Mouse (Mus musculus) urinary bladder, postnatal 14 days (tissue): ENCODE results near the gene Stat6.

Source experiments
- DNase-seq: peaks from one replicate; pipeline ENCODE4 v3.0.0; 2021; ENCODE audit warnings: low spot score

Gene Stat6

DNA sequence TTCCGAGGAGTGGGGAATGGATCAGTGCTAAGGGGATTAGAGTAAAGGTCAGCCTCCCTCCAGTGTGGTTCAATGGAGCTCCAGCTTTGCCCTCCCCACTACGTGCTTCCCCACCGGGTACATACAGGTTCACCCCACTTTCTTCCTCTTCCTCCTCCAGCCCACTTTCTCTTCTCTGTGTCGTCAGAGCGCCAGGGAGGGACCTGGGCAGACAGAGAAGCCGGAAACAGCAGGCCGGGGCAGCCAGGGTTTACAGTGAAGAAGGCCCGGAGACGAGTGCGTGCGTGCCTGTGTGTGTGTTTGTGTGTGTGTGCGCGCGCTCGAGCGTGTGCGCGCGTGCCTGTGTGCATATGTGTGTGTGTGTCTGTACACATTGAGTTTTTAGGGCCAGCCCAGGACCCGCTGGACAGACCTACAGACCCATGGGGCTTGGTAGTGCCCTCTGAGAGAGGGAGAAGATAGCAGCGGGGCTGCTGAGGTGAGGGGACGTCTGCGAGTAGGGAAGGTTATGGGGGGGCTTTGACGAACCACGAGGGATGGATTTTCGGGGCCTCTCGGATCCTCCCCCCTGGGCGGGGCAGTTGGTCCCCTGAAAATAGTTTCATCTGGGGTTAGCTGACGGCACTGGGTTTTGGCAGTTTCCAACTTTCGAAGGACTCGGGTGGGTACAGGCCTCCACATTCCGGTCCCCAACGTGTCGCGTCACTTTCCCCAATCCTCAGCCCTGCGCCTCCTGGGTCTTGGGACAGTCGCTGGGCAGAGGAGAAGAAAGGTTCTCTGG is at the start of gene Stat6:
Stat6 (plus strand) TSS at position 215 of the 781 bp plus-strand sequence.
- peak; percentile 88 for DNase-seq

DNA sequence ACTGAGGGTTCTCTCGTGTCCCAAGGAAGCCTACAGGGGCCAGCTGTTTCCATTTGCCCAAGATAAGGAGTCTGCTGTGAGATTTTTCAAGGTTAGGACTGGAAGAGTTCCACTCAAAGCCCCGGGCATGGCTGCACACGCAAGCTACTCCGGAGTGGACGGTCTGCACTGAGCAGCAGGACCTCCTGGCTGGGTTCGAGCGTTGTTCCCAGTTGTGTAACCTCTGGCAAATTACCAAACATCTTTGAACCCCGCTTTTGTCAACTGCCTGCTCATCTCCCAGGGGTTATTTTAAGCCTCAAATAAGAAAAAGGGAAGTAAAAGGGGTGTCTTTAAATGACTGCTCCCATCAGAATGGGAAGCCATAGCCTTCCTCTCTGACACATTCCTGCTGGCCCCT is 48.4 kb upstream of the Stat6 start:
- no peak for DNase-seq

DNA sequence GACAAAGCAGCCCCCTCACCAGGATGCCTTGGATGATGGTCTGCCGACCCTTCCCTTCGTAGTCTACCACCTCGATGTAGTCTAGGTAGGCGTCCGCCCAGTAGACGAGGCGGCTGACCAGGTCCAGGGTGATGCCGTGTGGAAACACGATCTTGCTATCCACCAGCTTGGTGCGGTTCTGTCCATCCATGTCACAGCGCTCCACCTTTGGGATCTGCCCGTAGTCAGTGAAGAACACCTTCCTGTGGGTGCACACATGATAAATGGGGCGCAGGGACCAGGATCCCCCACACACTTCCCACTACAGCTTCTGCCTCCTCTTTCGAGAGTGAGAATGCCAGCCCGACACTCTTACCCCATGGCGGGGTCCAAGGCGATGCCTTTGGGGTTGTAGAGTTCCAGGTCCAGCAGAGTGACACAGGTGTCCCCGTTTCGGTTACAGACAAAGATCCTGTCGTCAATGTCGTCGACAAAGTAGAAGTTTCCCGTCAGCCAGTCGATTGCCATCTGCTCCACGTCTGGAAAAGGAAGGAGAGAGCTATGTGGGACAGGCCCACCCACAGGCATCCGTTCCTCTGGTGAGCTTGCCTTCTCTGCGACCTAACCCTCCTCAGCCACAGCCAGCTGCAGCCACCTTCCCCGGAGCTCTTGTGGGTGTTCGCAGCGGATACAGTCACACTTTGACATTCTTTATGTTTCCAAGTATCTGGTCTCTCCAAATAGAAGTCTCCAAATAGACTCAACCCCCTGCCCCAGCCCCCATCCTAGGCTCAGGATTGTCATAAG is 47.7 kb upstream of the Stat6 start:
- DNase-seq, result no peak

DNA sequence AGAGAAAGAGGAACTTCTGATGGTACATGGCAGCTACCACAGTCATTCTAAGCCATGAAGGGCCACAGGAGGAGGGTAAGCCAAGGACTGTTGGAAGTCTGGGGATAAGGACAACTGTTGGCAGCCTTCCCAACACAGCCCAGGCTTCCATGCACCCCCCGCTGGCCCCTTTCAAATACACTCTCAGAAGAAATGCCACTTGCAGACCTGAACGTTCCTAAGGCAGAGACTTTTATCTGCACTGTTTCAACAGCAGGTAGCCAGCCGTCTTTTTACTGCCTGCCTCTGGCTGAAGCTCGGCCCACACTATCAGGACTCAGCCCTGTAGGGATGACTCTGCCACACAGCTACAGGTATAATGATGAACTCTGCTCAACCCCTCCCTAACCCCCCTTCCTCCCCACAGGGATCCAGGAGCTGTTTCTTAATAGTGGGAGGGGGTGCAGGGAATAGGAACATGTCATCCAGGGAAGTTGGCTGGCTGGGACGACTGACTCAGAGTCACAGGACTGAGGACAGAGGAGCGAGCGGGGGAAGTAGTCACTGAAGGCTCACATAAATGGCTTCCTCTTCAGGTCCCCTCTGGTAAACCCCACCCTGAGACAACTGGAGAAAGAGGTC is 46.4 kb upstream of the Stat6 start:
- DNase-seq, result no peak

DNA sequence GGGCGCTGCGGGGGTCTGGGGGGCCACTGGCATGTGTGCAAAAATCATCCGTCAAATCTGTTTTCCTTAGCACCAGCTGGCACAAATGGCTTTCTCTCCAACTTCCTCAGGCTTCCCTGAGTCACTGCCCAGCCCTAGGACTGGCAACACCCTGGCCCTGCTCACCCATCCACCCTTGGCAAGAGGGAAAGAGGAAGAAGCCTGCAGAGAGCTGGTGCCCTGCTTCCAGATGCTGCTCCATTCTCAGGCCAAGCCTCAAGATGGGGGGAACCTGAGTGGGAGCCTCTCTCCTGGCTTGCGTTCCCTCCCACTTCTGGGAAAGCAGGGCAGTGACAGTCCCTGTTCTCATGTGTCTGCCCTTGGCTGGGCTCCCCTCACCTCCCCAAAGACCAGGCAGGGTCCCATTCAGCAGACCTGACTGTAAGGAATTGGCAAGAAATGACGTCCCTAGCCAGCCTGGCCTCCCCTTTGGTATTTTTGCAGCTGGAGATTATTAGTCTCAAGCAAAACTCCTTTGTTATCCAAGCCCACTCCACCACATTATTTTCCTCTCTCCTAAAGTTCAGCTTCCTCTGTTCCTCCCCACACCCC is 45.4 kb upstream of the Stat6 start:
- DNase-seq, result no peak

DNA sequence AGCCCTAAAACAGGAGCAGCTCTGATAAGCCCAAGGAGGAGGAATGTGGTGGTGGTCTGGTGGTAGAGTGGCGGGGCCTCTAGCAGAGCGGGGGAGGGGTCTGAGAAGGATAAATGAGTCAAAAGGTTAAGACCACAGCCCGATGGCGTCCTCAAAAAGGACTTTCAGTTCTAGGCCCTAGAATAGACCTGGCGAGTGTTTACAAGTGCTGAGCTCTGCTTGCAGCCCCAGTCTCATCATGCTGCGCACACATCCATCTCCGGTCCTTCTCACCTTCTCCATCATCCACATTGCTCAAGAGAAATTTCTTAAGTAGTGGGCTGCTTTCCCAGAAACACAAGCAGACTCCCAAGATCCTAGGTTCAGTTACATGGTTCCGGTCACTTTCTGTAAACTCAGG is 44.2 kb upstream of the Stat6 start:
- no peak for DNase-seq

DNA sequence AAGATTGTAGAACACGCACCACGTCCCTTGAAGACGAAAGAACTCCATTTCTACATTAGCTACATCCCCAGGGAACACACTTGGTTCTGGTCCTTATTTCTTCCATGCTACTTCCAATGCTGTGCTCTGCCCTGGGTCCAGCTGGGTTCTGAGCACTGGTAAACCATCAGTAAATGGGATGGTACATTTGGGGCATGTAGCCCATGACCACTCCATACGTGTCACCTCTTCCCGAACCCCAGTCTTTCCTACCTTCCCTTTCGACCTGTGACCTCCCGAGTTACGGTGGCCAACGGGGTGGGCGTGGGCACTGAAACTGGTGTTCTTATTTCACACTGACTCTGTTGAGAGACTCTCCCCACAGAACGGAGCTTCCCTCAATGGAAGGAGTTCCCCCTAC is 43.5 kb upstream of the Stat6 start:
- DNase-seq, result no peak

DNA sequence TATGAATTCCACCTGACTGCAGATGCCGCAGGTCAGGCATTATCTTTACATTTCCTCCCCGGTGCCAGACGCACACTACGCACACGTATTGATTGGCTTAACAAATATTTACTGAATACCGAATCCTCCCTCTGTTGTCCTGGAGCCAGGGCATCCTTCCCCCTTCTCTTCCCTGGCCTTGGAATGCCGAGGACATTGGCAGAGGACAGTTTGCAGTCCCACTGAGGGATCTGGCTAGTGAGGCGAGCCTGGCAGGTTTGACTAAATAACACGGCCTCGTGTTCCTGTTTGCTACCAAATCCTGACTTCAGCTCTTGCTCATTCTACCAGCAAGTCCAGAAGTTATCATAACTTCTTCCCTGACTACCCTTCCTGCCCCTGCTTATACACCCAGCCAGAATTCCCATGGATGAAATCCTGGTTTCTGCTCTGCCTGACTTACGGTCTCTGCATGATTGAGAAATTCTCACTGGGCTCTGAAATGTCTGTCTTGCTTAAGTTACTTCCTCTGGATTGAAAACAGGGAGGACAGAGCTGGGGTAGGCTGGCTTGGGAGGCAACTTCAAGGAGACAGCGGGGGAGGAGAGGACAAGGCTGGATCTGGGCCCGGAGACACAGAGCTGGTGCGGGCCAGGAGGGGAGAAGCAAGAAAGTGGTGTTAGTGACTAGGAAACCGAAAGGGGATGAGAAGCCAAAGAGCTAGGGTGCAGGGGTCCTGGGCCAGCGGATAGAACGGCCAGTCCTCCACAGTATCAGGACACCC is 42.8 kb upstream of the Stat6 start:
- peak; percentile 76 for DNase-seq

DNA sequence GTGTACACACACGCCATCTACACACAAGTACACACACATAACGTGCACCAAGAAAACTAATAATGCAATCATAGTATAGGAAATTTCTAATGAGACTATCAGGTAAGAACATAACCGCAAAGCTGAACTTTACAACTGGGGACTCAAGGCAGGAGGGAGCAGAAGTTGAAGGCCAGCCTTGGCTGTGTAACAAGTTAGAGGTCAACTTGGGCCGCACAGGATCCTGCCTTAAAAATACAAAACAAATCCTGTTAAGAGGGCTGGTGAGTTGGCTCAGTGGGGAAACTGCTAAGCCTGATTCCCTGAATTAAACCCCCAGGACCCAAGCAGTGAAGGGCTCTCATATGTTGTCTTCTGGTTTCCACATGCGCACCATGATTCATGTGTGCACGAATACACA is 40.6 kb upstream of the Stat6 start:
- DNase-seq, result no peak

DNA sequence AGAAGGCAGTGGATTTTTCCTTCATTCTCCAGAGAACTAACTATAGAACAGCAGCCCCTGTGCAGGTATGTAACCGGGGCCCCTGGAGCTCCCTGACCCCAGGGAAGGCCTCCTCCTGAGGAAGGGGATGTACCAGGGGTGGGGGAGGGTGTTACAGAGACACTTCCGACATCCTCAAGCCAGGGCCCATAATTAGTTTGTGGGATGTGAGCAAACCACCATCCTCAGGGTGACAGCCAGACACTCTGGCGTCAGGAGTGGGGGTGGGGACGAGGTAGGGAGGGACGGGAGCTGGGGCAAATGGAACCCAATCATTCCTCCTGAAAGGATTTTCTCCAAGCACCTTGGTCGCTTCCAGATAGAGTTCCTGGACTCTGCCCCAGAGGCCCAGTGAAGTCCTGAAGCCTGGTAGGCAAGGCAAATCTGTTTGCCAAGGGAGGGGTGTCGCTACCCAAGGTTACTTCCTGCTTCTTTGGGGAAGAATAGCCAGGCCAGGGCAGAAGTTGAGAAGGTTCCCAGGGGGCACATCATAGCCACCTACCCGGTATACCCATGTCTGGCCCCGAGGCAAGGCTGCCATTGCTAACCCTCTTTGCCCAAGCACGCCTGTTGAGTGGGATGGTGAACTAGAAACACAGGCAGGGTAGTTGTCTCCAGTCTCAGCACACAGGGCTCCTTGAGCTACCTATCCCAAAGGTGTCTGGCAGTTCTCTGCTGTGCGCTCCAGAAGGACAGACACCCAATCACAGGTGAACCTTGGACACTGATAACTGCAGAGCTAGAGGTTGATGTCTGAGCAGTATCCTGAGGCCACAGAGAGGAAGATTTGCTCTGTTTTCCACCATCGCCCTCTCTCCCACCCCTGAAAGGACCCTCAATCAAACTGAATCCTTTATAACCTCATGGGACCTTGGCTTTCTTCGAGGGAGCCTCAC is 39.1 kb upstream of the Stat6 start:
- no peak for DNase-seq

DNA sequence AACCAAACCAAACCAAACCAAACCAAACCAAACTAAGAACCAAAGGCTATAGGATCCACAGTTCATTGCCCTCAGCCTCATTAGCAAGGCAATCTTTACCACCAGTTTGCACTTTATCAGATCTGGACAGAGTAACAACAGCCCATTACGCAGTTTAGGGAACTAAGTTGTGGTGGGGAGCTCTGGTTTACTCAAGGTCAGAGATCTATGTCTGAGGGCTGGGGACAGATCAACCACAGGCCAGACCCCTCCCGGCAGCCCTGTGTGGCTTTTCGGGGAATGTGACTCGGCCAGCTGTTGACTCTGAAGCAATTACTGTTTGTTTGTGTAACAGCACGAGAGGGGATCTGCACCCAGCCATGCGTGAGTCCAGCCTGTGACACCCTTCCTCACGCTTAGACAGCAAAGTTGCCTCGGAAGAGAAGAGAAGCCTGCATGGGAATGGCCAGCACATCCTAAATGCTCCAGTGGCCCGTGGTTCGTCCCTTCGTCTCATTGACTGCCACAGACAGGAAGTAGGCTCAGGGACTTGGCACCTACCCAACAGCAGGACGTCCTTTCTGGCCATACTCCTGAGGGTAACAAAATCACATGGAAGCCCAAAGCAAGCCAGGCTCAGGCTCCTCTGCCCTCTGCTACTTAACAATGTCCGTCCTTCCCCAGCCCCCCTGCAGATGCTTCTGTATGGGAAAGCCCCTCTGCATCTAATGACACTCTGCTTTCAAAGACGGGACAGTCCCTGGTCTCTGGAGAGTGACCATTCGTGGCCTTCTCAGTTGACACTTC is 38.1 kb upstream of the Stat6 start:
- DNase-seq, result peak; percentile 68

DNA sequence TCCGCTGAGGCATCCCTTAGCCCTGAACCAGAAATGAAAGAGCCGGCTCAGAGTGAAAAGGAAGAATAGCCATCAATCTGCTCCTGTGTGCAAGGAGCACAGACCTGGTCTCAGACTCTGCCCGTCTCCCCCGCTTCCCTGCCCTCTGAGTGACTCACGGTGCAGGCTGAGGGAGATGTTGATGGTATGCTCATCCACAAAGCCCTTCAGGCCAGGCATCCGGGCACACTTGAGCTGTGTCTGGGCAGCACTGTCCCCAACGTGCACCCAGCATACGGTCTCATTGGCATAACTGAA is 37.6 kb upstream of the Stat6 start:
- no peak for DNase-seq

DNA sequence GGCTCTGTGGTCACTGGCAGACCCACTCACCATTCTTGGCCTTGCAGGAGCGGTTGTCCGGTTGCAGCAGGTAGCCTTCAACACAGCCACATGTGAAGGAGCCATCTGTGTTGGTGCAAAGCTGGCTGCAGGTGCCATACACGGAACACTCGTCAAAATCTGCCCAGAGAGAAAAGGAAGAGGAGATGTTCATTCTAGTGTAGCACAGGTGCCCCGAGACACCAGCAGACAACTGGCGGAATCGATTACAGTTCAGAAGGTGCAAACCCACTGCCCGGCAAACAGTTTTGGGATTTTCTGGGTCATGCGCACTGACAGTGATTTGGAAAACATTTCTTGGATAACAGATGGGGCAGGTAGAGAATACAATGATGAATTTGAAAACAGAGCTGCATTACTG is 37.0 kb upstream of the Stat6 start:
- no peak for DNase-seq

DNA sequence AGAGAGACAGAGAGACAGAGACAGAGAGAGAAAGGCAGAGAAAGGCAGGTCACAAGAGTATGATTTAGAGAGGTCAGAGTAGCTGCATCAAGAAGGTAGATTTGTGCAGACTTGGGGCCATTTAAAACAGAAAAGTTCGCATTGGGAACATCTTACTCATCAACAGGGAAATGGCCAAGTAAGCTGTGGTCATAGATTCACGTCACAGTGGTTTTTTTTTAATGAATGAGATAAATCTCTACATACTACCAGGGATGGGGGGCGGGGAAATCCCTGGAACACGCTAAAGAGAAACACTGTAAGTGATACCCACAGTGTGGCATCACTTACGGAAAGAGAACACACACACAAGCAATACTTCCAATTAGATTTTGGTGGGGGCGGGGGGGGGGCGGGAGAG is 35.7 kb upstream of the Stat6 start:
- no peak for DNase-seq

DNA sequence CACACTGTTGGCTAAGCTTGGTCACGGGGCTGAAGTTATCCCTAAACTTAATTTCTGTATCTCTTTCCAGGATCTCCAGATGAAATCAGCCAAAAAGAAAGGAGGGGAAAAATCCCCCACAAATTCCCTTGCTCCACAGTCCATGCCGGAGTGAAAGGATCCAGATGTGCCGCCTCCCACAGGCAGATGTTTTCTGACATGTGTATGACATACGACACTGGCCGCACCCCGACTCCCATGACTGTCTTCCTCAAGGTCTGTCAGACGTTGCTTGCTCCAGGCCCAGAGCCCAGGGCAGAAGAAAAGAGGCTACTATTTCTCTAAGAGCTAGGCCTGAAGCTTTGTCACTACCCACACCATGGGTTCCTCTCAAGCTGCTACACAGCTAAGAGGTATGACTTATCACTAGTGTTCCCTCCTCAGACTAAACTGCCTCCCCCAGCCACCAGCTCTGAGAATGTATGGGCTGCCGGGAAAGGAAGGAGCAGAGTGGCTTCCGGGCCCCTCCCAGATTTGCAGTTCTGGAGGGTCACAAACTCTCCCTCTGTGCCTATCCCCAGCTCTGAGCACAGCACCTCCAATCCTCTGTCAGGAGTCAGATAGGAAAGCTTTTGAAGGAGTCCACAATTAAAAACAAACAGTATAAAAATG is 33.2 kb upstream of the Stat6 start:
- DNase-seq, result peak; percentile 56

DNA sequence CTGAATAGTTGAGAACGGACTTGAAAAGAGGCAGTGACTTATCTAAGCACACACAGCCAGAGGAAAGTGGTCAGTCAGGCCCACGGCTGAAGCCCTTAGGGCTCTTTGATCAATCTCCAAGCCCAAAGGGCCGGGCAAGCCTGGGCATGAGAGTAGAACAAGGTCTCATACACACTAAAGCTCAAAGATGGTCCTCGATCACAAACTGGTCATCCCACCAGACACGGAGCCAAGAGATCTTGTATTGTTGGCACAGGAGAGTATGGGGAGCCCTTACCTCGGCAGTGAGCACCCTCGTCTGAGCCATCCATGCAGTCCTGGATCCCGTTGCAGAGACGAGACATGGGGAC is 32.7 kb upstream of the Stat6 start:
- no peak for DNase-seq

DNA sequence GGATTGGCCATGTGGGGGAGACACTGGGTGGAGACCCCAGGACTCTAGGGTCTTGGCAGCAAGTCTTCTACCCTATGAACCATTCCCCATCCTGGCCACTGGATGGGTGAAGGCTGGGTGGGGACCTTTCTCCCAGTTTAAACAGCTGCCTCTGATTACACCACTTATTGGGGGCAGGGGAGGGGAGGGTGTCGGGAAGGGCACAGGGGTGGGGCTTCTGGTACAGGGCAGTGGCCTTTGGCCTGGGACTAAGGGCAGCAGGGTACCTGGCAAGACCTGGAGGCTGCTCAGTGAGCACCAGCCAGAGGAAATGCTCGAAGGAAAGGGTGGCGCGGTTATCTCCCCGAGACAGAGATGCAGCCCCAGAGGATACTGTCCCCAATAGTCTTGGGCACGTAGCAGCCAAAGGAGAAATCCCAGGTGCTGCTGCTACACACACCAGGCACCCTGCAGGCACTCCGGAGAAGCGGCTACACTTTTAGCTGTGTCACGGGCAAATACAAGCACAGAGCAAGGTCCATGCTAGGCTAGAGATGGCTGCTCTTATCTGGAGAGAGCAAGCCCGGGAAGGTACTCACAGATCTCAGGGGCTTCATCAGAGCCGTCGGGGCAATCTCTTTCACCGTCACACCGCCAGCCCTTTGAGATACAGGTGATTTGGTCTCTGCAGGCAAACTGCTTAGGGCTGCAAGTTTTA is 30.6 kb upstream of the Stat6 start:
- no peak for DNase-seq

DNA sequence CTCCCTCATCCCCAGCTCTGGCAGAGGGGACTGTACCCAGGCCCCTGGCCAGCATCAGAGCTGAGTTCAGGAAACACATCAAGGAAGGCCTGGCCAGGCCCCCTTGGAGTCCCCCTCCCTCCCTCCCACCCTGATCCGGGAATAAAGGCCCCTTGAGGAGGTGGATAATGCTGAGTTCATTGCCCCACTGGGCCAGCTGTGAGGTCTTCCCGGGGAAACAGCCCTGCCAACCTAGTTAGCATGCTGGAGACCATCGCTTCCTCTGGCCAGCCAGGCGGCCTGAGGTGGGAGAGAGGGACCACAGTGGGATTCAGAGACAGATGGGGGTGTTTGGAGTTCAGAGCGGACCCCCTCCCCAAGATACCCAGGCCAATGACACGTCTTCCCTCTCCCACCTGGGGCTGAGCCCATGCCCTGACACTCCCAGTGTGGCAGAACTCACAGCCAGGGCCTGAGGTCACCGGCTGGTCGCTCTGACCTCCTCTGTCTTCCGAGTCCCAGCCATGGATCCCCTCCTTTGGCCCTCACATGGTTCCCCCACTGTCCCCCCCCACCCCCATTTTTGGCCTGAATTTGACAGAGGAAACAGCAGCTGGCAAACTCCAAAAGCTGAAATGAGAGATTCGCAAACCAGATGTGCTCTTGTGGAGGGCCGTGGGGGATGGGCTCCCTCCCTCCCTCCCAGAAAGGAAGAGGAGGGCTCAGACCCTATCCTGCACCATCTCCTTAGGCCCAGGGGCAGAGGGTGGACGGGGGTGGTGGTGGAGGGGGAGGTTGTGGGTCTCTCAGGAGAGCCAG is 28.4 kb upstream of the Stat6 start:
- no peak for DNase-seq

DNA sequence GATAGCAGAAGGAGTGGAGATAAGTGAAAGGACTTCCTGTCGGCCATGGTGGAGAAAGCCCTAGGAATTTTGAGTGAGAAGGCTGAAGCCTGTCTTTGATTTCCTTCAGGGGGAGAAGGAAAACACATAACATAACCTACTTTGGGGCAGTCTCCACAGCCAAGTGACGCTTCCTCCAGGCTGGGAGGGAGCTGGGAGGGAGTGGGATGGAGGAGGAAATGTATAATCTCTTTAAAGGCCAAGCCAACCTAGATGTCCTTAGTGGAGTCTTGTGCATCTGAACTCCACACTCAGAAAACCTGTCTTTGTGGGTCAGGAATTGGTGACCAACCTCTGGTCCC is 27.8 kb upstream of the Stat6 start:
- DNase-seq, result no peak
